Mouse (Mus musculus): ENCODE results near the gene Anxa7.

- no peak for TF ChIP-seq CTCF (IDR thresholded peaks at IDR 0.05; ENCODE audit: low read depth, low read length)
- TF ChIP-seq GATA2 (IDR thresholded peaks at IDR 0.05; ENCODE audit: borderline replicate concordance, low read depth, low read length), result no peak
- no peak for TF ChIP-seq POLR2AphosphoS5 (IDR thresholded peaks at IDR 0.05; ENCODE audit: insufficient replicate concordance, low read depth, low read length)
- TF ChIP-seq GATA1 (IDR thresholded peaks at IDR 0.05; ENCODE audit: borderline replicate concordance, low read length), result no peak
- no peak for TF ChIP-seq TAL1 (conservative IDR thresholded peaks at IDR 0.05; ENCODE audit: low read depth, low read length)
Observed at GRCm38 (mm10) chr14:20478801-20479200, 1.1 kb downstream of the Anxa7 start.

All from G1E (cell line).